Mouse (Mus musculus) erythroblast, embryonic 14.5 days (primary cell): Measurements from ENCODE around the gene Pnma1.

Experiments
- GATA1 ChIP-seq: IDR thresholded peaks from 2 replicates; pipeline ENCODE4 v1.6.1; 2012; ENCODE audit warnings: low read length, inconsistent platforms, mixed read lengths
- TAL1 ChIP-seq: IDR thresholded peaks from 3 replicates; pipeline ENCODE4 v1.6.1; 2012; ENCODE audit warnings: low read length, inconsistent platforms, mixed read lengths

- TF ChIP-seq TAL1 (no peak), GATA1 (no peak)
Measured at GRCm38 (mm10) chr12:84184979-84185378, 36.7 kb upstream of the Pnma1 start.
